In the genomic region with DNA sequence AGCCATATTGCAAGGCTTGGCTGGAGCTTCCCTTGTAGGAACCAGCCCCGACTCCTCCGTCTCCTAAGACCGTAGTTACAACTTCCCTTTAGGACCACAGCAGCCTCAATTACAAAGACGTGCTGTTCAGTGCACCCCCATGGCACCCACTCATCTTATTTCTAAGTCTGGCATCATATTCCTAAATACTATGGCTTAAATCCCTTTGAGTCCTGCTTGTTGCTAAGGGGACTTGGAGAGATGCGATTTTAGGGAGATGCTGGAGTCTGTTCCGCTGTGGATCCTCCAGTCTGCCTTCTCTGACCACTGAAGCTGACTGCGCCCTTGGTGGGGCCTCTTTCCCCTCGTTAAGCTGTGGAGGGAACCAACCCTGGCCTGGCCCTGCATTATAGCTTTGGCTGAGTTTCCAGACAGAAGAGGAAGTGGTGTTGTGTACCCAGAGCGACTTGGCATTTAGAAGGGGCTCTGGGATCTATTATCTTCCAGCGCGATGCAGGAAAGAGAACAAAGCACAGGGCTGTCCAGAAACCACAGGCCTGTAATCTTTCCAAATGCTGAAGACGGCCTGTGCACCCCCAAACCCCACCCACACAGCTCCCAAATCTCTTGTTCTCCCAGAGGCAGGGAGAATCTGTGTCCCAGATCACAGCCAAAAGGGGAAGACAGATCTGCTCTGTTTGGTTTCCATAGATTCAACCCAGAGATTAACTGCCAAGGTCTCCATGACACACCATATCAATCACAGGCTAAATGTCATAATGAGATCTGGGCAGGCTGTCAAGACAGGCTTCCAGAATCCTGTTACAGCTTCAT, we compare ENCODE assay signal across 9 mouse cellular contexts. TPM values are rescaled to one million over a fixed set of nuclear protein-coding genes. Genes with fewer than 3 reads are reported as not detected.
A peak's percentile ranks its signal among the peaks of the same experiment; 100 is the strongest.
DNase-seq lines count a peak whose midpoint lies in the region; ATAC-seq and TF ChIP-seq lines count a peak whose summit lies in the region.
"Had no signal": no experiment of that assay in that cellular context is flagged by ENCODE, and none has a peak within 500 bp of the region (broad histone marks: within the 10 kb centered on the region; RNA-seq: fewer than 3 reads in every experiment).

No protein-coding gene starts in this region.

- no peak for TF ChIP-seq CTCF in left cerebral cortex, adult 2 months (IDR thresholded peaks at IDR 0.05)

- H3K4me3 ChIP-seq in kidney, embryonic 15.5 days (replicated peaks): no peak overlapping the region
- no peak overlapping the region for H3K4me3 ChIP-seq in embryonic facial prominence, embryonic 14.5 days (ENCODE audit: low read depth, low read length)
- no peak overlapping the region for H3K4me3 ChIP-seq in heart, embryonic 14.5 days (ENCODE audit: control insufficient read depth in 1 of 2, insufficient read depth in 1 of 2, low read depth in 1 of 2, low read length in 2 of 2)
- no peak overlapping the region for H3K4me3 ChIP-seq in left cerebral cortex, adult 2 months
- no peak overlapping the region for H3K4me3 ChIP-seq in stomach, embryonic 16.5 days (replicated peaks; ENCODE audit: low read length)

- H3K9me3 ChIP-seq in kidney, embryonic 15.5 days (replicated peaks): no peaks in the 10 kb centered on the region
- no peaks in the 10 kb centered on the region for H3K9me3 ChIP-seq in embryonic facial prominence, embryonic 14.5 days (ENCODE audit: control insufficient read depth, low read length)
- no peaks in the 10 kb centered on the region for H3K9me3 ChIP-seq in heart, embryonic 14.5 days (ENCODE audit: control insufficient read depth, low read length)
- no peaks in the 10 kb centered on the region for H3K9me3 ChIP-seq in stomach, embryonic 16.5 days (replicated peaks; ENCODE audit: control insufficient read depth, low read length)

- no peak for ATAC-seq in kidney, embryonic 15.5 days (replicated peaks; ENCODE audit: low FRiP score)
- ATAC-seq in embryonic facial prominence, embryonic 14.5 days (ENCODE audit: low read depth): peak; percentile 89
- peak; percentile 57 for ATAC-seq in heart, embryonic 14.5 days (ENCODE audit: insufficient number of reproducible peaks, insufficient read depth, low FRiP score, low read depth)
- ATAC-seq in stomach, embryonic 16.5 days (ENCODE audit: insufficient read depth, low FRiP score): peak; percentile 75; the same call in 1 of the 2 replicates

- 64% methylated on average over 12 of the region's 12 CpGs for WGBS in kidney, embryonic 15.5 days
- 33% methylated on average over 12 of the region's 12 CpGs for WGBS in embryonic facial prominence, embryonic 14.5 days
- WGBS in heart, embryonic 14.5 days: 52% methylated on average over 12 of the region's 12 CpGs
- WGBS in stomach, embryonic 16.5 days: 51% methylated on average over 12 of the region's 12 CpGs

- intact Hi-C loops in left cerebral cortex, adult 2 months (cut with DNase I): no loop called here

- H3K27ac ChIP-seq in kidney, embryonic 15.5 days: 0 out of 2 replicates have a peak overlapping the region, but pooled peaks have one; percentile 58
- peak overlapping the region; percentile 89 for H3K27ac ChIP-seq in embryonic facial prominence, embryonic 14.5 days (replicated peaks; ENCODE audit: low read depth, low read length)
- peak overlapping the region; percentile 67 to 70 for H3K27ac ChIP-seq in heart, embryonic 14.5 days (replicated peaks in 1 of 2; ENCODE audit: control insufficient read depth in 1 of 2, insufficient read depth in 1 of 2, low read depth in 2 of 2, low read length in 2 of 2)
- H3K27ac ChIP-seq in left cerebral cortex, adult 2 months: peak overlapping the region; percentile 87
- H3K27ac ChIP-seq in stomach, embryonic 16.5 days (ENCODE audit: low read length): peak overlapping the region; percentile 78

- H3K27me3 ChIP-seq in kidney, embryonic 15.5 days: no peaks in the 10 kb centered on the region
- H3K27me3 ChIP-seq in embryonic facial prominence, embryonic 14.5 days (replicated peaks; ENCODE audit: control insufficient read depth, insufficient read depth, low read length): no peaks in the 10 kb centered on the region
- H3K27me3 ChIP-seq in heart, embryonic 14.5 days (ENCODE audit: control insufficient read depth, insufficient read depth, low read length): no peaks in the 10 kb centered on the region
- H3K27me3 ChIP-seq in stomach, embryonic 16.5 days (ENCODE audit: control insufficient read depth, insufficient read depth, low read length): no peaks in the 10 kb centered on the region

- no peak for DNase-seq in kidney, adult 18-20 months
- DNase-seq in embryonic facial prominence, embryonic 14.5 days (ENCODE audit: low spot score): peak; percentile 92
- DNase-seq in left cerebral cortex, adult 2 months (ENCODE audit: extremely low spot score in 1 of 2, low spot score in 2 of 2): peak; percentile 19 to 36
- peak; percentile 74 to 84 for DNase-seq in lung, postnatal 4 days
- no peak for DNase-seq in urinary bladder, postnatal 36 days (ENCODE audit: low spot score in 2 of 2)

- H3K9ac ChIP-seq in kidney, embryonic 15.5 days: no peak overlapping the region
- H3K9ac ChIP-seq in embryonic facial prominence, embryonic 14.5 days (ENCODE audit: low read depth, low read length): peak overlapping the region; percentile 30; the same call in 1 of the 2 replicates
- no peak overlapping the region for H3K9ac ChIP-seq in heart, embryonic 14.5 days (ENCODE audit: low read length)
- 0 out of 2 replicates have a peak overlapping the region, but pooled peaks have one; percentile 36 for H3K9ac ChIP-seq in stomach, embryonic 16.5 days (ENCODE audit: low read length)

- peaks cover 33% of the 10 kb centered on the region for H3K4me1 ChIP-seq in kidney, embryonic 15.5 days
- H3K4me1 ChIP-seq in embryonic facial prominence, embryonic 14.5 days (ENCODE audit: control insufficient read depth, insufficient read depth, low read length): peaks cover 36% of the 10 kb centered on the region
- peaks cover 26 to 36% of the 10 kb centered on the region in 2 experiments for H3K4me1 ChIP-seq in heart, embryonic 14.5 days (ENCODE audit: control insufficient read depth in 2 of 2, insufficient read depth in 2 of 2, low read length in 2 of 2)
- peaks cover 17% of the 10 kb centered on the region for H3K4me1 ChIP-seq in stomach, embryonic 16.5 days (ENCODE audit: control insufficient read depth, insufficient read depth, low read length)

- H3K36me3 ChIP-seq in kidney, embryonic 15.5 days: no peaks in the 10 kb centered on the region
- no peaks in the 10 kb centered on the region for H3K36me3 ChIP-seq in embryonic facial prominence, embryonic 14.5 days (ENCODE audit: control insufficient read depth, insufficient read depth, low read length)
- no peaks in the 10 kb centered on the region for H3K36me3 ChIP-seq in heart, embryonic 14.5 days (ENCODE audit: control insufficient read depth, insufficient read depth, low read length)
- H3K36me3 ChIP-seq in stomach, embryonic 16.5 days (ENCODE audit: control insufficient read depth, insufficient read depth, low read length): no peaks in the 10 kb centered on the region

- no peak overlapping the region for H3K4me2 ChIP-seq in kidney, embryonic 15.5 days
- no peak overlapping the region for H3K4me2 ChIP-seq in embryonic facial prominence, embryonic 14.5 days (ENCODE audit: low read depth, low read length)
- no peak overlapping the region for H3K4me2 ChIP-seq in heart, embryonic 14.5 days (ENCODE audit: low read length)
- 0 out of 2 replicates have a peak overlapping the region, but pooled peaks have one; percentile 6 for H3K4me2 ChIP-seq in stomach, embryonic 16.5 days (ENCODE audit: low read depth, low read length)

RNA-seq across cellular contexts. Expression of gene Dupd1, which starts 7.4 kb away (rescaled TPM):
- 0.14 TPM in 1 of 2 replicates, not detected in the other for polyA plus RNA-seq in kidney, embryonic 15.5 days (2015; fragmentation: Nextera tagmentation; extraction: Ambion mirVana)
- polyA plus RNA-seq in embryonic facial prominence, embryonic 14.5 days (2014; fragmentation: Nextera tagmentation; extraction: Ambion mirVana): 0.55 and 0.95 TPM in 2 replicates
- 0.18 TPM in 2 replicates for polyA plus RNA-seq in heart, embryonic 14.5 days (2014; fragmentation: Nextera tagmentation; extraction: Ambion mirVana)
- not detected for total RNA-seq in left cerebral cortex, adult 2 months (2021)
- polyA plus RNA-seq in stomach, embryonic 16.5 days (2015; fragmentation: Nextera tagmentation; extraction: Ambion mirVana): 0.81 TPM in 1 of 2 replicates, not detected in the other
- polyA plus RNA-seq: large intestine, adult 2 months had no signal

RNA-seq across cellular contexts. Expression of gene Samd8, which starts 43.4 kb away (rescaled TPM):
- 8.8 and 9.5 TPM in 2 replicates for polyA plus RNA-seq in kidney, embryonic 15.5 days (2015; fragmentation: Nextera tagmentation; extraction: Ambion mirVana)
- polyA plus RNA-seq in embryonic facial prominence, embryonic 14.5 days (2014; fragmentation: Nextera tagmentation; extraction: Ambion mirVana): 11.6 and 13.7 TPM in 2 replicates
- 8.5 and 11.5 TPM in 2 replicates for polyA plus RNA-seq in heart, embryonic 14.5 days (2014; fragmentation: Nextera tagmentation; extraction: Ambion mirVana)
- total RNA-seq in left cerebral cortex, adult 2 months (2021): 10 to 100 TPM; 75.1 to 79.7 TPM
- 12.1 and 13.7 TPM in 2 replicates for polyA plus RNA-seq in stomach, embryonic 16.5 days (2015; fragmentation: Nextera tagmentation; extraction: Ambion mirVana)

RNA-seq across cellular contexts. Expression of gene Dusp13, which starts 44.0 kb away (rescaled TPM):
- polyA plus RNA-seq in kidney, embryonic 15.5 days (2015; fragmentation: Nextera tagmentation; extraction: Ambion mirVana): 0.38 TPM in 1 of 2 replicates, not detected in the other
- 1.4 and 2.2 TPM in 2 replicates for polyA plus RNA-seq in embryonic facial prominence, embryonic 14.5 days (2014; fragmentation: Nextera tagmentation; extraction: Ambion mirVana)
- polyA plus RNA-seq in heart, embryonic 14.5 days (2014; fragmentation: Nextera tagmentation; extraction: Ambion mirVana): not detected in 2 replicates
- total RNA-seq in left cerebral cortex, adult 2 months (2021): not detected
- 0.84 TPM in 1 of 2 replicates, not detected in the other for polyA plus RNA-seq in stomach, embryonic 16.5 days (2015; fragmentation: Nextera tagmentation; extraction: Ambion mirVana)

Comparison
In these comparisons a context has a peak if more than half of its experiments do, and no peak if none do; other contexts are left out.
1. H3K9ac ChIP-seq: peak in embryonic facial prominence, embryonic 14.5 days (single experiment) and stomach, embryonic 16.5 days (single experiment); none in kidney, embryonic 15.5 days (single experiment) and heart, embryonic 14.5 days (single experiment).
2. DNase-seq: peak in embryonic facial prominence, embryonic 14.5 days (single experiment), left cerebral cortex, adult 2 months (2 of 2) and lung, postnatal 4 days (2 of 2); none in kidney, adult 18-20 months (single experiment) and urinary bladder, postnatal 36 days (0 of 2).
3. Peak in every context shown above with its lines, with median percentiles within 50 percentile points of each other: H3K27ac ChIP-seq.